Comparison of ENCODE assay signal across 9 mouse cellular contexts in genomic region chr13:45613346-45613745, GRCm38 (mm10).
DNase-seq lines count a peak whose midpoint lies in the region; ATAC-seq and TF ChIP-seq lines count a peak whose summit lies in the region.
"Had no signal": no experiment of that assay in that cellular context is flagged by ENCODE, and none has a peak within 500 bp of the region (broad histone marks: within the 10 kb centered on the region; RNA-seq: fewer than 3 reads in every experiment).

No protein-coding gene starts in this region.

- H3K9me3 ChIP-seq in forebrain, embryonic 10.5 days: peaks cover 7% of the 10 kb centered on the region; the same call in 1 of the 2 replicates
- H3K9me3 ChIP-seq in forebrain, embryonic 13.5 days (replicated peaks): no peaks in the 10 kb centered on the region
- H3K9me3 ChIP-seq in neural tube, embryonic 15.5 days (replicated peaks): no peaks in the 10 kb centered on the region
- H3K9me3 ChIP-seq in forebrain, embryonic 16.5 days (ENCODE audit: control insufficient read depth, low read length): no peaks in the 10 kb centered on the region
- H3K9me3 ChIP-seq in limb, embryonic 14.5 days (ENCODE audit: control insufficient read depth, low read length): peaks cover 4% of the 10 kb centered on the region; the same call in 1 of the 2 replicates
- no peaks in the 10 kb centered on the region for H3K9me3 ChIP-seq in stomach, postnatal 0 days (ENCODE audit: control insufficient read depth, low read length)
- H3K9me3 ChIP-seq: hindbrain, embryonic 15.5 days had no signal

- no peak for TF ChIP-seq EP300 in stomach, postnatal 0 days (optimal IDR thresholded peaks at IDR 0.05)

- no peak overlapping the region for H3K4me3 ChIP-seq in forebrain, embryonic 10.5 days
- no peak overlapping the region for H3K4me3 ChIP-seq in forebrain, embryonic 13.5 days
- H3K4me3 ChIP-seq in neural tube, embryonic 15.5 days (replicated peaks): no peak overlapping the region
- H3K4me3 ChIP-seq in forebrain, embryonic 16.5 days (replicated peaks; ENCODE audit: low read length): no peak overlapping the region
- no peak overlapping the region for H3K4me3 ChIP-seq in limb, embryonic 14.5 days (replicated peaks; ENCODE audit: low read length)
- no peak overlapping the region for H3K4me3 ChIP-seq in stomach, postnatal 0 days (ENCODE audit: low read depth, low read length)
- H3K4me3 ChIP-seq: hindbrain, embryonic 15.5 days had no signal

- no peaks in the 10 kb centered on the region for H3K27me3 ChIP-seq in forebrain, embryonic 10.5 days (ENCODE audit: poor library complexity, severe bottlenecking)
- H3K27me3 ChIP-seq in forebrain, embryonic 13.5 days: no peaks in the 10 kb centered on the region
- H3K27me3 ChIP-seq in neural tube, embryonic 15.5 days (replicated peaks): no peaks in the 10 kb centered on the region
- no peaks in the 10 kb centered on the region for H3K27me3 ChIP-seq in forebrain, embryonic 16.5 days (replicated peaks; ENCODE audit: control insufficient read depth, insufficient read depth, low read length)
- no peaks in the 10 kb centered on the region for H3K27me3 ChIP-seq in limb, embryonic 14.5 days (ENCODE audit: control insufficient read depth, insufficient read depth, low read length)
- H3K27me3 ChIP-seq in stomach, postnatal 0 days (ENCODE audit: control insufficient read depth, insufficient read depth, low read length): no peaks in the 10 kb centered on the region
- H3K27me3 ChIP-seq: hindbrain, embryonic 15.5 days had no signal

- H3K36me3 ChIP-seq in forebrain, embryonic 10.5 days (replicated peaks): no peaks in the 10 kb centered on the region
- H3K36me3 ChIP-seq in forebrain, embryonic 13.5 days (ENCODE audit: poor library complexity, severe bottlenecking): no peaks in the 10 kb centered on the region
- H3K36me3 ChIP-seq in neural tube, embryonic 15.5 days: no peaks in the 10 kb centered on the region
- H3K36me3 ChIP-seq in forebrain, embryonic 16.5 days (ENCODE audit: control insufficient read depth, insufficient read depth): no peaks in the 10 kb centered on the region
- H3K36me3 ChIP-seq in limb, embryonic 14.5 days (ENCODE audit: control insufficient read depth, insufficient read depth, low read length): no peaks in the 10 kb centered on the region
- H3K36me3 ChIP-seq in stomach, postnatal 0 days (ENCODE audit: control insufficient read depth, insufficient read depth, low read length): no peaks in the 10 kb centered on the region; the same call in 1 of the 2 replicates
- H3K36me3 ChIP-seq: hindbrain, embryonic 15.5 days had no signal

- 35% methylated on average over 5 of the region's 5 CpGs for WGBS in forebrain, embryonic 10.5 days
- WGBS in forebrain, embryonic 13.5 days: 40% methylated on average over 5 of the region's 5 CpGs
- WGBS in neural tube, embryonic 15.5 days: 39% methylated on average over 5 of the region's 5 CpGs
- 42% methylated on average over 5 of the region's 5 CpGs for WGBS in forebrain, embryonic 16.5 days
- WGBS in limb, embryonic 14.5 days: 33% methylated on average over 5 of the region's 5 CpGs
- WGBS in stomach, postnatal 0 days: 33% methylated on average over 5 of the region's 5 CpGs

- no peak overlapping the region for H3K27ac ChIP-seq in forebrain, embryonic 10.5 days
- no peak overlapping the region for H3K27ac ChIP-seq in forebrain, embryonic 13.5 days
- no peak overlapping the region for H3K27ac ChIP-seq in neural tube, embryonic 15.5 days (replicated peaks)
- no peak overlapping the region for H3K27ac ChIP-seq in forebrain, embryonic 16.5 days (ENCODE audit: low read length)
- H3K27ac ChIP-seq in limb, embryonic 14.5 days (replicated peaks; ENCODE audit: low read depth, low read length): no peak overlapping the region
- H3K27ac ChIP-seq in stomach, postnatal 0 days (replicated peaks): no peak overlapping the region
- H3K27ac ChIP-seq: hindbrain, embryonic 15.5 days had no signal

- no peak; the same call in 1 of the 2 replicates for ATAC-seq in forebrain, embryonic 13.5 days
- ATAC-seq in neural tube, embryonic 15.5 days (ENCODE audit: low FRiP score): no peak
- ATAC-seq in forebrain, embryonic 16.5 days: peak; percentile 28; the same call in 1 of the 2 replicates
- ATAC-seq in limb, embryonic 14.5 days (ENCODE audit: low FRiP score, low read depth): no peak
- ATAC-seq in stomach, postnatal 0 days (ENCODE audit: low FRiP score, low TSS enrichment): peak; percentile 35; the same call in 1 of the 2 replicates

- peak; percentile 25 for DNase-seq in forebrain, embryonic 10.5 days (ENCODE audit: extremely low spot score, low spot score)
- peak; percentile 35 for DNase-seq in neural tube, embryonic 10.5 days (ENCODE audit: extremely low spot score, low spot score)
- DNase-seq in c-Kit-positive CD71-positive TER-119-positive erythroid progenitor cells, embryonic 14.5 days (ENCODE audit: low spot score): peak; percentile 18
- peak; percentile 22 for DNase-seq in limb, embryonic 14.5 days (ENCODE audit: low spot score)
- DNase-seq in stomach, postnatal 0 days (ENCODE audit: low spot score): peak; percentile 30

- no peak overlapping the region for H3K4me2 ChIP-seq in forebrain, embryonic 13.5 days
- H3K4me2 ChIP-seq in neural tube, embryonic 15.5 days: no peak overlapping the region
- H3K4me2 ChIP-seq in forebrain, embryonic 16.5 days (ENCODE audit: low read length): no peak overlapping the region
- no peak overlapping the region for H3K4me2 ChIP-seq in limb, embryonic 14.5 days (replicated peaks; ENCODE audit: low read depth, low read length, severe bottlenecking)
- H3K4me2 ChIP-seq in stomach, postnatal 0 days (replicated peaks; ENCODE audit: low read depth): no peak overlapping the region
- H3K4me2 ChIP-seq: hindbrain, embryonic 15.5 days had no signal

- TF ChIP-seq POLR2A in limb, embryonic 14.5 days (IDR thresholded peaks at IDR 0.05; ENCODE audit: borderline replicate concordance, extremely low read depth, insufficient read depth, insufficient read length): no peak

- no peak overlapping the region for H3K9ac ChIP-seq in forebrain, embryonic 13.5 days
- H3K9ac ChIP-seq in neural tube, embryonic 15.5 days (replicated peaks): no peak overlapping the region
- no peak overlapping the region for H3K9ac ChIP-seq in forebrain, embryonic 16.5 days (replicated peaks; ENCODE audit: low read depth, low read length)
- no peak overlapping the region for H3K9ac ChIP-seq in limb, embryonic 14.5 days (ENCODE audit: low read depth, low read length, severe bottlenecking)
- no peak overlapping the region for H3K9ac ChIP-seq in stomach, postnatal 0 days (ENCODE audit: low read length)
- H3K9ac ChIP-seq: hindbrain, embryonic 15.5 days had no signal

- peak; percentile 90 for TF ChIP-seq CTCF in stomach, postnatal 0 days (IDR thresholded peaks at IDR 0.05; ENCODE audit: low read depth)

- H3K4me1 ChIP-seq in forebrain, embryonic 10.5 days: peaks cover 20% of the 10 kb centered on the region
- H3K4me1 ChIP-seq in forebrain, embryonic 13.5 days: peaks cover 13% of the 10 kb centered on the region
- peaks cover 12% of the 10 kb centered on the region for H3K4me1 ChIP-seq in neural tube, embryonic 15.5 days
- H3K4me1 ChIP-seq in forebrain, embryonic 16.5 days (replicated peaks; ENCODE audit: control insufficient read depth, insufficient read depth, low read length): peaks cover 3% of the 10 kb centered on the region; the same call in 1 of the 2 replicates
- no peaks in the 10 kb centered on the region for H3K4me1 ChIP-seq in limb, embryonic 14.5 days (ENCODE audit: control insufficient read depth, insufficient read depth, low read length)
- no peaks in the 10 kb centered on the region for H3K4me1 ChIP-seq in stomach, postnatal 0 days (replicated peaks; ENCODE audit: control insufficient read depth, insufficient read depth)

Comparison
In these comparisons a context has a peak if more than half of its experiments do, and no peak if none do; other contexts are left out.
1. ATAC-seq: peak in forebrain, embryonic 16.5 days (single experiment) and stomach, postnatal 0 days (single experiment); none in forebrain, embryonic 13.5 days (single experiment), neural tube, embryonic 15.5 days (single experiment) and limb, embryonic 14.5 days (single experiment).
2. Peak in every context shown above with its lines, with median percentiles within 50 percentile points of each other: DNase-seq.